Mouse (Mus musculus) thymus, adult 2 months (tissue): ENCODE measurements around the gene Tbc1d14.

ENCODE experiments used
- CTCF ChIP-seq: fragments of 200-500 bp; IDR thresholded peaks from 2 replicates; pipeline ENCODE4 v1.5.1; 2012; ENCODE audit warnings: mild to moderate bottlenecking, control low read depth, low read length, moderate library complexity, borderline replicate concordance; ENCODE audit not compliant: control insufficient read depth, poor library complexity, insufficient read depth; ENCODE audit errors: extremely low read depth
- POLR2A ChIP-seq: fragments of 200-500 bp; IDR thresholded peaks from 2 replicates; pipeline ENCODE4 v1.6.1; 2012; ENCODE audit warnings: mild to moderate bottlenecking, low read length, control low read depth, moderate library complexity; ENCODE audit not compliant: control insufficient read depth, poor library complexity, insufficient read depth; ENCODE audit errors: extremely low read depth

- TF ChIP-seq CTCF (no peak), POLR2A (no peak)
Observed at GRCm38 (mm10) chr5:36595115-36595514, 2.0 kb upstream of the Tbc1d14 start.
